Mouse (Mus musculus) G1E (cell line): ENCODE results near the gene Nktr.

Experiments used
- CTCF ChIP-seq: IDR thresholded peaks from 2 replicates; pipeline ENCODE4 v1.5.1; 2012; ENCODE audit warnings: low read depth, low read length, inconsistent platforms, mixed read lengths
- GATA1 ChIP-seq: IDR thresholded peaks from 2 replicates; pipeline ENCODE4 v1.6.1; 2012; ENCODE audit warnings: borderline replicate concordance, low read length, inconsistent platforms, mixed read lengths
- GATA2 ChIP-seq: IDR thresholded peaks from 2 replicates; pipeline ENCODE4 v1.6.1; 2012; ENCODE audit warnings: low read depth, low read length, inconsistent platforms, borderline replicate concordance
- POLR2AphosphoS5 ChIP-seq: IDR thresholded peaks from 2 replicates; pipeline ENCODE4 v1.6.1; 2012; ENCODE audit warnings: low read depth, low read length, inconsistent platforms; ENCODE audit not compliant: insufficient replicate concordance
- TAL1 ChIP-seq: conservative IDR thresholded peaks from 2 replicates; pipeline ENCODE4 v1.6.1; 2012; ENCODE audit warnings: low read depth, low read length, inconsistent platforms, mixed read lengths

GRCm38 (mm10) chr9:121718070-121718705 lies 781 bp upstream of the Nktr start:
- TF ChIP-seq CTCF (no peak), POLR2AphosphoS5 (no peak), TAL1 (no peak), GATA2 (no peak), GATA1 (no peak)
